Mouse (Mus musculus) megakaryocyte-erythroid progenitor cell, adult 5-6 weeks (primary cell): Measurements from ENCODE around the gene Ick. TPM values are rescaled to one million over a fixed set of nuclear protein-coding genes. Genes with fewer than 3 reads are reported as not detected.
"Not testable (repeated sequence)": the region's sequence is repeated elsewhere in the genome, so short reads cannot be mapped to it uniquely, and the experiment has no call there.

Source experiments
- ATAC-seq: replicated peaks from 2 replicates; pipeline ENCODE4 v1.8.0; 2016; ENCODE audit warnings: mild to moderate bottlenecking, inconsistent platforms; ENCODE audit not compliant: severe bottlenecking, poor library complexity, low FRiP score, low TSS enrichment
- total RNA-seq, 2 experiments: library from RNA; stranded (forward) in 1 of 2; stranded (reverse) in 1 of 2; fragments of 200-1000, 215-1000 nt in 1 of 2; fragments of >200 nt in 1 of 2; fragmentation: Nextera tagmentation in 1 of 2; gene quantifications; 2 replicates each; pipeline ENCODE4 v1.2.3; 2014 to 2017

The Ick gene
- 18.1 and 22.3 TPM in 2 replicates for total RNA-seq (2014; fragmentation: Nextera tagmentation)
- 15.4 and 17.1 TPM in 2 replicates for total RNA-seq (2017)

- peak; percentile 71 for ATAC-seq
Observed at GRCm38 (mm10) chr9:78108796-78109239, at the start of gene Ick, which contains the start of gene Fbxo9. Ick (plus strand) TSS chr9:78109192. Fbxo9 (minus strand) TSS chr9:78109065.

- peak; percentile 83 for ATAC-seq
Observed at GRCm38 (mm10) chr9:78059525-78060120, 49.4 kb upstream of the Ick start.

GRCm38 (mm10) chr9:78062392-78062791 lies 46.6 kb upstream of the Ick start:
- ATAC-seq = no peak

GRCm38 (mm10) chr9:78064121-78064520 lies 44.9 kb upstream of the Ick start:
- ATAC-seq = no peak

- ATAC-seq = 0 out of 2 replicates have a peak, but pooled peaks have one; percentile 29
Observed at GRCm38 (mm10) chr9:78070496-78070895, 38.5 kb upstream of the Ick start.

- ATAC-seq = peak; percentile 81
Observed at GRCm38 (mm10) chr9:78071626-78072025, 37.4 kb upstream of the Ick start.

GRCm38 (mm10) chr9:78073291-78073690 lies 35.7 kb upstream of the Ick start:
- ATAC-seq = not testable (repeated sequence)

- no peak for ATAC-seq
Observed at GRCm38 (mm10) chr9:78073713-78074340, 35.2 kb upstream of the Ick start.

GRCm38 (mm10) chr9:78075256-78075655 lies 33.7 kb upstream of the Ick start:
- no peak for ATAC-seq

- ATAC-seq = no peak
Observed at GRCm38 (mm10) chr9:78078240-78078639, 30.8 kb upstream of the Ick start.

GRCm38 (mm10) chr9:78081835-78082234 lies 27.2 kb upstream of the Ick start:
- ATAC-seq = no peak

GRCm38 (mm10) chr9:78084341-78084740 lies 24.7 kb upstream of the Ick start:
- ATAC-seq = no peak

GRCm38 (mm10) chr9:78085722-78086287 lies 23.2 kb upstream of the Ick start:
- no peak for ATAC-seq

GRCm38 (mm10) chr9:78087751-78088150 lies 21.2 kb upstream of the Ick start:
- ATAC-seq = no peak

- ATAC-seq = no peak
Observed at GRCm38 (mm10) chr9:78088521-78088920, 20.5 kb upstream of the Ick start.

- ATAC-seq = no peak
Observed at GRCm38 (mm10) chr9:78088971-78089370, 20.0 kb upstream of the Ick start.

- no peak for ATAC-seq
Observed at GRCm38 (mm10) chr9:78089906-78090305, 19.1 kb upstream of the Ick start.

- no peak for ATAC-seq
Observed at GRCm38 (mm10) chr9:78090596-78090995, 18.4 kb upstream of the Ick start.

GRCm38 (mm10) chr9:78095686-78096085 lies 13.3 kb upstream of the Ick start:
- ATAC-seq = no peak

GRCm38 (mm10) chr9:78096376-78096775 lies 12.6 kb upstream of the Ick start:
- 0 out of 2 replicates have a peak, but pooled peaks have one; percentile 58 for ATAC-seq

- 0 out of 2 replicates have a peak, but pooled peaks have one; percentile 20 for ATAC-seq
Observed at GRCm38 (mm10) chr9:78100956-78101355, 8.0 kb upstream of the Ick start.
